Mouse (Mus musculus): ENCODE data around the gene H2afv. TPM values are rescaled to one million over a fixed set of nuclear protein-coding genes. Genes with fewer than 3 reads are reported as not detected.

Gene H2afv
- polyA plus RNA-seq, 1 experiment: 200 TPM

DNA sequence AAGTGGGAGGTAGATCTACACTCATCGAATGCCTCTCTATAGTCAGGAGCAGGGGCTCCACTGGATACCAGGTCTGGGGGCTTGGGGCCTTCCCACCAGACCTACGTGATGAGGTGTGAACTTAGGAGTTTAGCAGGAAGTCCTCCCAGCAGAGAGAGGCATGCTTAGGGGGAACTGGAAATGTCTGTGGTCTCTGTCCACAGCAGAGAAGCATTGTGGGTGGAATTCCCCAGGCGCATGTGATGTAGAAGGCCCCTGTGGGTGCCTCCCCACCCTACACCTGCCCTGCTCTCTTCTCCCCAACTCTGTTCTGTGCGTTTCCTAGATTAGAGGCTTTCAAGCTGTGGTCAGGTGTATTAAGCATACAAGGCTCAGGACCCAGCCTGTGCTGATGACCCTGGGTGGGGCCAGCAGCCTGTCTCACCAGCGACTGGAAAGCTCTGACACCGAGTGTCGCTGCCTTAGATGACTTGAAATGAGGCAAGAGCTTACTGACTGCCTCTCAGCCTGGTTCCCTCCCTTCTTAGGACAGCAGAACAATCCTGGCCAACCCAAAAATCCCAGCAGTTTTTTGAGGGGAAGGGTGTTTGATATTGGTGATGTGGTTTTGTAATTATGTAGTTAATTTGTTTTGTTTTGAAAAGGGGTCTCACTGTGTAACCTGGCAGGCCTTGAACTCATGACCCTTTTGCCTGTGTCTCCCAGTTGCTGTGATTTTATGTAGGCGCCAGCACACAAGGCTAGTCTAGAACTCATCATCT is 52.5 kb downstream of the H2afv start:
- H3K27ac ChIP-seq (ENCODE audit: insufficient read depth, low read length): no peak overlapping the region
- TF ChIP-seq EP300 (IDR thresholded peaks at IDR 0.05; ENCODE audit: insufficient read depth, low read depth, low read length) (no peak), CTCF (IDR thresholded peaks at IDR 0.05; ENCODE audit: low read depth, low read length) (no peak), POLR2A (IDR thresholded peaks at IDR 0.05; ENCODE audit: insufficient read depth, low read length) (no peak)
- H3K4me3 ChIP-seq (ENCODE audit: low read depth, low read length): no peak overlapping the region
- no peaks in the 10 kb centered on the region for H3K9me3 ChIP-seq (replicated peaks; ENCODE audit: control insufficient read depth, insufficient read depth, low read length, poor library complexity, severe bottlenecking)
- H3K9ac ChIP-seq (ENCODE audit: low read depth, poor library complexity, severe bottlenecking): no peak overlapping the region
- no peaks in the 10 kb centered on the region for H3K27me3 ChIP-seq (ENCODE audit: control insufficient read depth, insufficient read depth, low read length, poor library complexity, severe bottlenecking)
- H3K36me3 ChIP-seq (ENCODE audit: control insufficient read depth, insufficient read depth, low read length, poor library complexity, severe bottlenecking): peaks cover 12% of the 10 kb centered on the region
- no peaks in the 10 kb centered on the region for H3K4me1 ChIP-seq (ENCODE audit: control insufficient read depth, insufficient read depth, low read length)

GRCm38 (mm10) chr11:6390376-6391053 is 53.7 kb downstream of the H2afv start:
- H3K9me3 ChIP-seq (replicated peaks; ENCODE audit: control insufficient read depth, insufficient read depth, low read length, poor library complexity, severe bottlenecking): no peaks in the 10 kb centered on the region
- H3K27ac ChIP-seq (ENCODE audit: insufficient read depth, low read length): no peak overlapping the region
- H3K9ac ChIP-seq (ENCODE audit: low read depth, poor library complexity, severe bottlenecking): peak overlapping the region; percentile 96; the same call in 1 of the 2 replicates

GRCm38 (mm10) chr11:6389483-6389921 is 54.7 kb downstream of the H2afv start:
- Histone ChIP-seq H3K27ac (ENCODE audit: insufficient read depth, low read length) (no peak overlapping the region), H3K27me3 (ENCODE audit: control insufficient read depth, insufficient read depth, low read length, poor library complexity, severe bottlenecking) (no peaks in the 10 kb centered on the region), H3K9me3 (replicated peaks; ENCODE audit: control insufficient read depth, insufficient read depth, low read length, poor library complexity, severe bottlenecking) (no peaks in the 10 kb centered on the region), H3K9ac (ENCODE audit: low read depth, poor library complexity, severe bottlenecking) (peak overlapping the region; percentile 96), H3K4me3 (ENCODE audit: low read depth, low read length) (peak overlapping the region; percentile 99), H3K4me1 (ENCODE audit: control insufficient read depth, insufficient read depth, low read length) (no peaks in the 10 kb centered on the region), H3K36me3 (ENCODE audit: control insufficient read depth, insufficient read depth, low read length, poor library complexity, severe bottlenecking) (no peaks in the 10 kb centered on the region)
- no peak for TF ChIP-seq CTCF (IDR thresholded peaks at IDR 0.05; ENCODE audit: low read depth, low read length)
- no peak for TF ChIP-seq POLR2A (IDR thresholded peaks at IDR 0.05; ENCODE audit: insufficient read depth, low read length)
- no peak for TF ChIP-seq EP300 (IDR thresholded peaks at IDR 0.05; ENCODE audit: insufficient read depth, low read depth, low read length)

More at GRCm38 (mm10) chr11:6390376-6391053, 53.7 kb downstream of the H2afv start:
- no peaks in the 10 kb centered on the region for H3K4me1 ChIP-seq (ENCODE audit: control insufficient read depth, insufficient read depth, low read length)
- H3K27me3 ChIP-seq (ENCODE audit: control insufficient read depth, insufficient read depth, low read length, poor library complexity, severe bottlenecking): no peaks in the 10 kb centered on the region
- peaks cover under 1% of the 10 kb centered on the region; the same call in 1 of the 2 replicates for H3K36me3 ChIP-seq (ENCODE audit: control insufficient read depth, insufficient read depth, low read length, poor library complexity, severe bottlenecking)
- TF ChIP-seq POLR2A (IDR thresholded peaks at IDR 0.05; ENCODE audit: insufficient read depth, low read length): no peak
- no peak for TF ChIP-seq CTCF (IDR thresholded peaks at IDR 0.05; ENCODE audit: low read depth, low read length)
- no peak for TF ChIP-seq EP300 (IDR thresholded peaks at IDR 0.05; ENCODE audit: insufficient read depth, low read depth, low read length)
- peak overlapping the region; percentile 99; the same call in 1 of the 2 replicates for H3K4me3 ChIP-seq (ENCODE audit: low read depth, low read length)

- Histone ChIP-seq H3K4me1 (ENCODE audit: control insufficient read depth, insufficient read depth, low read length) (no peaks in the 10 kb centered on the region), H3K27me3 (ENCODE audit: control insufficient read depth, insufficient read depth, low read length, poor library complexity, severe bottlenecking) (no peaks in the 10 kb centered on the region), H3K27ac (ENCODE audit: insufficient read depth, low read length) (peak within 1 kb of the TSS; percentile 80), H3K9ac (ENCODE audit: low read depth, poor library complexity, severe bottlenecking) (peak within 1 kb of the TSS; percentile 96), H3K36me3 (ENCODE audit: control insufficient read depth, insufficient read depth, low read length, poor library complexity, severe bottlenecking) (no peaks in the 10 kb centered on the region), H3K4me3 (ENCODE audit: low read depth, low read length) (peak within 1 kb of the TSS; percentile 99), H3K9me3 (replicated peaks; ENCODE audit: control insufficient read depth, insufficient read depth, low read length, poor library complexity, severe bottlenecking) (no peaks in the 10 kb centered on the region)
- TF ChIP-seq EP300 (IDR thresholded peaks at IDR 0.05; ENCODE audit: insufficient read depth, low read depth, low read length) (no peak), POLR2A (IDR thresholded peaks at IDR 0.05; ENCODE audit: insufficient read depth, low read length) (peak; percentile 70), CTCF (IDR thresholded peaks at IDR 0.05; ENCODE audit: low read depth, low read length) (no peak)
Measured at GRCm38 (mm10) chr11:6388726-6389413, 55.4 kb downstream of the H2afv start, which contains the start of gene Zmiz2. Gene Zmiz2, plus strand, starts transcription at chr11:6389074.

DNA sequence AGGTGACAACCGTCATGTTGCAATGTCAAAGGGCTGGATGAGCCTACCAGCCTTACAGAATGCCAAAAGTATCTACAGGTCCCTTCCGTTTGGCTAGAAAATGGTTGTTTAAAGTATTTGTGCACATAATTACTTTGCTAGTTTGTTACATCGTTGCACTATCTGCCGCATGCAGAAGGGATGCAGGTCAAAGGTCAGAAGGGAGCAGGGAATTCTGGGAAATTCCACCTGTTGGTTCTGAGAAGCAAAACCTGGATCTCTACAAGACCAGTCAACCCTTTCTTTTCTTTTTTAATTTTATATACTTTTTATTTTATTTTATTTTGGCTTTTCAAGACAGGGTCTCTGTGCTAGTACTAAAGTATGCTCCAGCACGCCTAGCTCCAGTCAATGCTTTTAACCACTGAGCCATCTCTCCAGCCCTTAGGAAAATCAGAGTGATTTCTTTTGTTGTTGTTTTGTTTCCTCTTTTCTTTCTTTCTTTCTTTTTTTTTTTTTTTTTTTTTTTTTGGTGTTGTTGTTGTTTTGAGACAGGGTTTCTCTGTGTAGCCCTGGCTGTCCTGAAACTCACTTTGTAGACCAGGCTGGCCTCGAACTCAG is 56.0 kb downstream of the H2afv start:
- no peak overlapping the region for H3K4me3 ChIP-seq (ENCODE audit: low read depth, low read length)
- peak overlapping the region; percentile 80 for H3K27ac ChIP-seq (ENCODE audit: insufficient read depth, low read length)
- peak overlapping the region; percentile 96 for H3K9ac ChIP-seq (ENCODE audit: low read depth, poor library complexity, severe bottlenecking)
- H3K4me1 ChIP-seq (ENCODE audit: control insufficient read depth, insufficient read depth, low read length): no peaks in the 10 kb centered on the region
- H3K36me3 ChIP-seq (ENCODE audit: control insufficient read depth, insufficient read depth, low read length, poor library complexity, severe bottlenecking): no peaks in the 10 kb centered on the region
- TF ChIP-seq POLR2A (IDR thresholded peaks at IDR 0.05; ENCODE audit: insufficient read depth, low read length) (no peak), EP300 (IDR thresholded peaks at IDR 0.05; ENCODE audit: insufficient read depth, low read depth, low read length) (no peak), CTCF (IDR thresholded peaks at IDR 0.05; ENCODE audit: low read depth, low read length) (no peak)
- no peaks in the 10 kb centered on the region for H3K27me3 ChIP-seq (ENCODE audit: control insufficient read depth, insufficient read depth, low read length, poor library complexity, severe bottlenecking)
- no peaks in the 10 kb centered on the region for H3K9me3 ChIP-seq (replicated peaks; ENCODE audit: control insufficient read depth, insufficient read depth, low read length, poor library complexity, severe bottlenecking)
